Mouse (Mus musculus) megakaryocyte, embryonic 14.5 days (primary cell): ENCODE results near the gene Gm9918.

Source experiments
- FLI1 ChIP-seq: IDR thresholded peaks from 2 replicates; pipeline ENCODE4 v1.6.1; 2012; ENCODE audit warnings: low read length, inconsistent platforms, mixed read lengths
- GATA1 ChIP-seq: IDR thresholded peaks from 3 replicates; pipeline ENCODE4 v1.6.1; 2012; ENCODE audit warnings: mixed read lengths, low read length, inconsistent platforms, borderline replicate concordance

GRCm38 (mm10) chr15:102249967-102250366, 20.4 kb upstream of the Gm9918 start:
- no peak for TF ChIP-seq FLI1
- TF ChIP-seq GATA1, result no peak
